Mouse (Mus musculus) ovary, postnatal 14 days (tissue): ENCODE measurements around the gene Ifih1.
A peak's percentile ranks its signal among the peaks of the same experiment; 100 is the strongest.

ENCODE experiments used
- DNase-seq: peaks from one replicate; pipeline ENCODE4 v3.0.0; 2022; ENCODE audit warnings: low spot score

Gene Ifih1

DNA sequence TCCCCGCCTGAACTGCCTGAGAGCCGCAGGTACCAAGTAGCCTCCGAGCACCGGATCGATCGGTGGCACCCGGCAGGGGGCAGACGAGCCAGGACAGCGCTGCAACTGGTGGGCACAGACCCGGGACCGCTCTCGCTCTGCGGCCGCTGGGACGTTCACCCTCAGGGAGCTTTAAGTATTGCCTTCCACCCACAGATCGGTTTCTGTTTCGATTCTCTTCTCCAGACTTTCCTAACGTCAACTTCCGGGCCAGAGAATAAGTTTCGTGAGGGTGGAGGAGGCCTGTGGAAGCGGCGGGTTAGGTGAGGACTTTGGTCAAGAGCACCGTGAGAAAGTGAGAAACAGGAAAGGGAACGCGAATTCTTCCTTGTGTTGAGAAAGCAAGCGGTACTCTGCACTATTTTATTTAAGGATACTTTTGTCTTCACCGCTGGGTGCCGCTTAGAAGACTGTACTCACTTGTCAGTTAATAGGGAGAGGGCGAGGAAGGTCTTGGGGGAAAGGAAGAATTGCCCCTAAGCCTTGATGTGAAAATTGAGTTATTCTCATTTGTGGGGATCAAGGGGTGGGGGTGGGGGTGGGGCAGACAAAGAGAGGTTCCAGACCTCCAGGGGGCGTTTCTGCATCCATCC lies at the start of gene Ifih1:
TSS of gene Ifih1 (minus strand) at position 242 of the 632 bp plus-strand sequence.
- peak; percentile 47 for DNase-seq

DNA sequence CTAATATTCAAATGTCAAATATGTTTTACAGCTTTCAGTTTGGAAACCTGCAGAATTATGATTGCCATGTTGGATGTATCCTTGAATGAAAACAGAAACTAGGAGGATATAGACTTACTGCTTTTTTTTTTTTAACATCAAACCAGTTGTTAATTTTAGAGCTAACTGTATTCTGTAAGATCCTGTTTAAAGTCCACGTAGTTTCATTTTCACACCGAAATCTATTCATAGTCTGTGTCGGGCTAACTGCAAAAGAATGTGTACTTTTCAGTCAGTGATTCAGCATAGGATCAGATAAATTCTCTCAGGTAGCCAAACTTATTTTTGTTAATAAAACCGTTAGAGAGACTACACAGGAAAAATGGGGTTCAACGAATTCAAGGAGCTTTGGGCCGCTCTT lies 39.9 kb upstream of the Ifih1 start:
- DNase-seq: no peak

DNA sequence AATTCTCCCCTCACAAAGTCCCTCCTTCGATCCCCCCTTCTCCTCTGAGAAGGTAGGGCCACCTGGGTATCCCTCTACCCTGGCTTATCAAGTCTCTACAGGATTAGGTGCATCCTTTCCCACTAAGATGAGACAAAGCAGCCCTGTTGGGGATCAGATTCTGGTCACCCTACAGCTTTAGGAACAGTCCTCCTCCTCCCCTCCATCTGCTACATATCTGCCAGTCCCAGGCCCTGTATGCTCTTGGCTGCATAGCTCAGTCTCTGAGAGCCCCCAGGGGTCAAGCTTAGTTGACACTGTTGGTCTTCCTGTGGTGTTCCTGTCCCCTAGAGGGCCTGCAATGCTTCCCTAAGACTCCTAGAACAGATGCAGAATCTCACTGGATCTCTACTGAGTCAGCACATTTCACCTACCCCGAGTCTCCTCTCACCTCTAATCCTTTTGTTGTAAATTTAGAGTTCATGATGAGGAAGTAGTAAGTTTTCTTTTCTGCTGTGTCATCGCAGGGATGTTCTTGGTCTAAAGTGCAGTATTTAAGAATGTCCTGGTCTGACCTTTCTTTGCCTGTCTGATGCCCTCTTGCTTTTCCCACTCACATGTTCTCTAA lies 39.0 kb upstream of the Ifih1 start:
- no peak for DNase-seq

DNA sequence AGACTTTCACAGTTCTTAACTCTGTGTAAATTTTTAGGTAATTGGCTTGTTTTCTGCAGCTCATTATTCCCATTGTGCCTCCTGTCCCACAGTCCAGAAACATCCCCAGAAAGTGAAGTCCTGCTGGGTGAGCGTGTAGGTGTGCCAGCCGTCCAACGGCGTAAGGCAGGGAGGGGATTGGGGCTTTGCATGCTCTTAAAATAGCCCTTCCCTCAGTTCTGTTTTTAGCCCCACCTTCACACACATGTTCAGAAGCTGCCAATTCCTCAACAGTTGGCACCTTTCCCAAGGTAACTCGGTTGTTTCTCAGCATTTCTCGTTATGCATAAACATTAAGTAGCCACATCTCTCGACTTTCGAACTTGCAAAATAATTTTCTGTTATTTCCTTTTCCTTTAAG lies 35.6 kb upstream of the Ifih1 start:
- no peak for DNase-seq

DNA sequence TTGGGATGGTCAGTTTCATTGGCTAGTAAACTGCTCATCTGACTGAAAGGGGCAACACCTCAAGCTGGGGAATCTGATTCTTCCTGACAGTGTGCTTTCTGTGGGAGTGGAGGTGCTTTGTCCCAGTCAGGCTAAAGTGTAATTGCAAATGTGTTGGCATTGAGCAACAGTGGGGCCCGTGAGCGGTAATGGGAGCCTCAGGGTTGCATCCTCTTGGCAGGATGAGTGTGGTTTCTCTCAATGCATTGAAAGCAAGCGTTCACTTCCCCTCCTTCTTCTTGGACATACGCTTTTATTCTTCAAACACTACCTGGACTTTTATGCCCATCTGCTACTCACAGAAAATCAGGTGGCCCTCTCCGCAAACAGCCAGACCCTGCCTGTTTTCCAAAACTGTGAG lies 26.7 kb upstream of the Ifih1 start:
- no peak for DNase-seq

DNA sequence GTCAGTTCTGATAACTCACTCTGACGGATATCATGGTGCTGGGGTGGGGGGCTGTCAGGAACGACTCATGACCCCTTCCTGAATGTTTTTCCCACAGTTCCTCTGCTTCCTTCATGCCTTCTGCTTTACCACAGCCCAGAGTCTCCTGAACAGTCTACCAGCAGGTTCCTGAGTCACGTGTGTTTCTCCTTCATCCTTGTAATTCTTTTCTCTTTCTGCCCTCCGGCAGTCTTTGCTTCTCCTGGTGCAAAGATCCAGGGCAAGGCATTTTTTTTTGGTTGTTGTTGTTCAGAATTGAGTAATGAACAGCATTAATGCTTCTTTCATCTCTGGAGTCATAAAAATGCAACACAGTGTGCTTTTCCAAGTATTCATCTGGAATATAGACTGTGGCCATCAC lies 24.7 kb upstream of the Ifih1 start:
- DNase-seq: no peak

DNA sequence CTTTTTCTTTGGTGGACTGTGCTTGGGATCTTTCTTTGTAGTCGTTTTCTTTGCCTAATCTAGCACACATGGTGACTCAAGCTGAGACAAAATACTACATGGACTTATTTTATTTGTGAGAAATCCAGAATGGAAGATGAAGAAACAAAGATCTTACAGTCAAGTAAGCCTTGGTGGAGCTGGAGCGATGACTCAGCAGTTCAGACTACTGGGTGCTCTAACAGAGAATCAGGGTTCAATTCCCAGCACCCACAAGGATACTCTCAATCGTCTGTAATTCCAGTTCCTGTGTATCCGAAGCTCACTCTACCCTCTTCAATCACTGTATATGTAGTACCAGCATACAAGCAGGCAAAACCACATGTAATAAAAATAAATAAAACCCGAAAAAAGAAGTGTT lies 24.2 kb upstream of the Ifih1 start:
- no peak for DNase-seq

DNA sequence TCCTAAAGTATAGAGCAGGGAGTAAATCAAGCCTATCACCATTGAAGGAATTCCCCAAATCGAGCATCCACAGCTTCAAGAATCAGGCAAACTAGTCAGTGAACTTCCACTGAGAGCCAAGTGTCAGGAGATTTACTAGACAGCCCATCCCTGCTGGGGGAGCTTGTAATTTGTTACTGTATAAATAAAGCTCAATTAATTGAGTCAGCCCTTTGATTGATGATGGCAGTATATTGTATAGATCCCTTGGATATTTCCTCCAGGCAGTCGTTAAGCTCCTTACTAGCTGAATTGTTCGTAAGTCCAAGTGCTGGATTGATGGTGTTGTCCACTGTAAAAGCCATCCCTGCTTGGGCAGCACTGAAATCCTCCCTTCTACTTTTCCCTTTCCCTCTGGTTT lies 23.8 kb upstream of the Ifih1 start:
- DNase-seq: no peak

DNA sequence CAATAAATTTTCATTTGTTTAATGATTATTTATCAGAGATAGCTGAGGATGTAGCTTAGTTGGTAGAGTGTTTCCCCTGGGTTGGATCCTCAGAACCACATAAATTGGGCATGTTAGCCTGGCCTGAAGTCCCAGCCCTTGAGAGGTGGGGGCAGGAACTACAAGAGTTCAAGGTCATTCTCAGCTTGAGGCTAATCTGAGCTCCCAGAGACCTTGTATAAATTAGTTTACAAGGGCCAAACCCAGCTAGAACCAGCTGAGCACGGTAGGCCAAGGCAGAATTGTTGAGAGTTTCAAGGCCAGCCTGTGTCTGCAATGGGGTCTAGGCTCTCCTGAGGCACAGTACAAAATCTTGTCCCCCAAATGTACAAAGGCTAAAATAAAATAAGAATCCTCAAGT lies 19.5 kb upstream of the Ifih1 start:
- no peak for DNase-seq

DNA sequence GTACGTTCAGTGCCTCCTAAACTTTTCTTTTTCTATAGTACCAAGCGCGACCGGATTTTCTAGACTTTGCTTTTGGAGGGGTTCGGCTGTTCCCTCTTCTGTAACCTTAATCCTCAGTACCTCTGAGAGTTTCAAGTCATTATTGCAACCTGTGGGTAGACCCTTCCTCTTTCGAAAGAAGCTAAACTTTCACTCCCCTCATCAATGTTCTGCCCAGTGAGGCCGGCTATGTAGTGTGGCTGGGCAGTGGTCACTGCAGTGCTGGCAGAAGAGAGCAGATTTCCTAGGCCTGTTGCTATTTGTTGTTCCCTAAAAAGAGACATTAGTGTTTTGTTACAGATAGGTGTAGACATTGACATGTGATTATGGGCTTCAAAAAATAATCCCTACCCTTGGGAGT lies 18.8 kb upstream of the Ifih1 start:
- DNase-seq: no peak

DNA sequence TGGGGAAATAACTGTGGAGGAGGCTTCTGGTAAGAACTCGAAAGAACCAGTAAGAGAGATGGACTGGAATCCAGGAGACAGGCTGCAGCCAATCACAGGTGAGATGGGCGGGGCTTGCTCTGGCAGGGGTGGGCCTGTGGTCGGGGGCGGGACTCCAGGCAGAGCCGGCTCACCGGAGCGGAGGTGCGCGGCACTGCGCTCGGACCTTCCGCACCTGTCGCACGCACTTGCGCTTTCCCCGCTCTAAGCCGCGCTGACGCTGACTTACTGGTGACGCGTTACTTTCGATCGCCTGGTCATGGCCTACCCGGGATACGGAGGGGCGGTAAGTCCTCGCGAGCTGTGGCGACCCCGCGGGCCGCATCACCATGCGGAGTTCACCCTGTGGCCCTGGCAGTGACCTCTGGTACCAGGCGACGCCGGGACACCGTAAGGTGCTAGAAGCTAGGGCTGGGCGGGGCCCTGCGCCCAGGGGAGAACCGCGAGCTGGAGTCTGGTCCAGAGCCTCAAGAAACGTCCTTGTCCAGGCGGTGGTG lies 18.1 kb upstream of the Ifih1 start, which contains the start of gene Gca:
TSS of gene Gca (plus strand) at position 151 of the 536 bp plus-strand sequence.
- peak; percentile 49 for DNase-seq

DNA sequence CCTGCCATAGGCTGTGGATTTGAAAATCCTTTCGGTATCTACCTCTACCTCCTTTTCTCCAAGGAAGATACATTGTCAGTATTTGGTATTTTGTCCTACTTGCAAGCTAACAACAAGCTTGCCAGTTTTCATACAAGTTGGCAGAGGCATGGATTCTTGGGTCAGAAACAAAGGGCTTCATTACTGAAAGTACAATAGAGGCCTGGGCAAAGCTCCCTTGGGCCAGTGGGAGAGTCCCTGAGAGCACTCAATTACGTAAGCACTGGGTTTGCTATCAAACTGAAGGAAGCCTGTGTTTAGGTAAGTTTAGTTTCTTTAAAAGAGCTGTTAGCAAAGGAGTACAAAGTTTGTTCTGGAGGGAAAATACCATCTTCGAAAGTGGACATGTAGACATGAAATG lies 16.5 kb upstream of the Ifih1 start:
- DNase-seq: no peak

DNA sequence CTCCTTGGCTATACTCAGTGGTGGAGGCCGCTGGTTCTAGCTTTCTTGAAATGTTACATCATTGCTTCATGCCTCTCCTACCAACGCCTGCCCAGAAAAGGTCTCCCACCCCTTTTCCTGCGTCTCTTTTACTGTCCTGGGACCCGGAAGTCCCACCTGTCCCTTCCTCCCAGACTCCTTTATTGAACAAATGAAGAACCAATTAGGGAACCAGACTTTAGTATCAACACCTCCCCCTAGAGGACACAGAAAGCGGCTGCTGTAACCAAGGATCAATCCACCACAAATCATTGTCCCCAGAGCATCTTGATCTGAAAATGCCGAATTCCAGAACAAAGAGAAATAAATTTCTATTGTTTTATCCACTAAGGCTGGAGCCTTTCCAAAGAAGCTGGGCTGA lies 14.5 kb upstream of the Ifih1 start:
- no peak for DNase-seq

DNA sequence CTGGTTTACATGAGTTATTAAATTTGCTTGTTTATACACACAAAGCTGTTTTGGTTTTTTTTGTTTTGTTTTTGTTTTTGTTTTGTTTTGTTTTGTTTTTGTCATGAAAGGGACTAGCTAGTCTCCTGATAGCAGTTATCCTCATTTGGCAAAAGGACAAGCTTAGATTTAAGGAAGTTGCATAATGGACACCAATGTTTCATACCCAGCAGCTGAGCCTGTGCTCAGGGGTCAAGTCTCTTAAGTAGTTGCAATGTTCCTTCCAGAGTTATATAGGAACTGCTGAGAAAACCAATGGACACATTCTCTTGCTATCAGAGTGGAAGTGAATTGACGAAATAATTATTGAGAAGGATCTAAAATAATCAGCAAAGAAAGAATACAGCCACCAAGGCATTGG lies 10.0 kb upstream of the Ifih1 start:
- DNase-seq: no peak

DNA sequence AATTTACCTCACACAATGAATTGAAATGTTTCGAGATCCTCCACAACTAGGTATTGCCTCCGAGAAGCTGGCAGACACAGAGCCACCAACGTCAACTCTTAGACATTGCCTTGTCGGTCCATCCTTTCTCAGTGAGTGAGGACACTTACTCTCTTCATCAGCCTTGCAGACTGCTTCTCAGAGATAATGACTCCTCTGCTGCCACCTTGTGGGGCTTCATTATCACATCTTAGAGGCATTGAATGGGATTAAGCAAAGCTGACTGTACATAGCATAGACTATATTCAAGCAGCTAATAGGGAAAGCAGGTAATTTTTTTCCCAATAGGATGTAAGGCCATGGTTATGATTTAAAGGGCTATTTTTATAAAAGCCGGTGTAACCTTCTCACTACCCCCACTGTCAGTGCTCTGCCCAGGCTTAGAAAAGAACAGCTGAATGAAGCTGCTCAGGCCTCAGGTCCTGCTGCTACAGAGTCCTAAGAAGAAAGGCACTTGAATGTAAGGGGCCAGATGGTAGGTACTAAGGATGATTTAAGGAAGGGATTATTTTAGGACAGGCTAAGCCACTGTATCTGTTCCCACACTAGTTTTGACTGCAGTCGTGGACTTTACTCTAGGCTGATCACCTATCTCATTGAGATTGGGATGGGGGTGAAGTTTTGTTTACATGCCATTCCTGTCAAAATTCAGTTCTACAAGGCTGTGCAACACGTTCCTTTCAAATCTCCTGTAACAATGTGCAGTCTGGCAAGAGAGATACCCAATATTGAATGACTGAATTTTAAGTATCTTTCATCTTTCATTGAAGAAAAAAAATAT lies 8.7 kb upstream of the Ifih1 start:
- DNase-seq: peak; percentile 21

DNA sequence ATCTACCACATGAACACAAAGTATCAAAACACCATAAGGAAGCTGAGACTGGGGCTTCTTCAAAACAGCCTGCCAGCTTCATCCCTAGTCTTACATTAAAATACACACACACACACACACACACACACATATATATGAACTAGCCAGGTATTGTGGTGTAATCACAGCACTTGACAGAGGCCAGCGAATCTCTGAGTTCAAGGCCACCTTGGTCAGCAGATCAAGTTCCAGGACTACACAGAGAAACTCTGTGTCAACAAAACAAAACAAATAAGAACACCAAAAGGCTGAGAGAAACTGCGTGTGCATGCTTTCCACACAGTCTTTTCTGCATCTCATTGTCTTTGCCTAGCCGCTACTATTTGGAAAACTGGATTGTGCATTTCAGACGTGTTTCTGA lies 6.4 kb upstream of the Ifih1 start:
- no peak for DNase-seq

DNA sequence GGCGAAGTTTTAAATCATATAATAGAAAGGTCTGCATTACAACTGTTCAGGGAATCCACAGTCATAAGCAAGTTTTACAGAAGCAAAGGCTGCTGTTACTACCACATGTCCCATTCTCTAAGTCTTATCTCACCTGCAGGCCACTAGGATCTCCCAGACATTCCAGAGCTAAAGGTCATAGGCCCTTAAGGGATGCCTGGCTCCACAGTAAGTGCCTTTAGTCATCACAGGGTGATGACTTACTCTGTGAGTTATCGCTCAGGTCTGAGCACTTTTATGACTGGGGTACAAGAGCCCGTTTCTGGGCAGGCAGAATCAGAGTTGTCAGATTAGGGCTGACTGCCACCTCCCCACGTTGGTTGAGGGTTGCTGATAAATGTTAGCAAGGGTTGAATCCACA lies 5.8 kb upstream of the Ifih1 start:
- no peak for DNase-seq

DNA sequence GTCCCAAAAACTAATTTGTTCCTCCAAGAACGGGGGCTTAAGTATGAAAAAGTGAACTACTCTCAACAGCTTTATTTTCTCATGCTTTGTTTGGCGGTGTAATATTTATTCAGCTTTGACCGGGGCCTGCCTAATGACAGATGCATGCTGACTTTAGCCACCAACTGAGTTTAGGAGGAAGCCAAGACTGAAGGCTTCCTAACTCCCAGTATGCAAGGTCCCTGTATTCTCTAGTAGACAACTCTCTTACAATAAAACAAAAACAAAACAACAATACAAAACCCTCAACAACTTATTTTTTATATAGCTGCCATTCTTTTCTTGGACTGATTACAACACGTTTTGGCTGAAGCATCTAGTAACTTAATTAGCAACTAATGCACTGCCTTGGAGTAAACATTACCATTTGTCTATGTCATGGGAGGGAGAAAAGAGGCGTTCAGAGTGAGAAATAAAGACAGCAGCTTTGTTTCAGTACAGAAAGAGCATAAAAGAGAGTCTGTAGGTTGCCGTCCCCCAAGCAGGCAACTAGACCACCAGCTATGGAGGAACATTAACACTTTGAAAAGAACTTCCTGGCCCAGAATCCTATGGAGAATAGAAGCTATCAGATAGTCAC lies 725 bp upstream of the Ifih1 start:
- no peak for DNase-seq

DNA sequence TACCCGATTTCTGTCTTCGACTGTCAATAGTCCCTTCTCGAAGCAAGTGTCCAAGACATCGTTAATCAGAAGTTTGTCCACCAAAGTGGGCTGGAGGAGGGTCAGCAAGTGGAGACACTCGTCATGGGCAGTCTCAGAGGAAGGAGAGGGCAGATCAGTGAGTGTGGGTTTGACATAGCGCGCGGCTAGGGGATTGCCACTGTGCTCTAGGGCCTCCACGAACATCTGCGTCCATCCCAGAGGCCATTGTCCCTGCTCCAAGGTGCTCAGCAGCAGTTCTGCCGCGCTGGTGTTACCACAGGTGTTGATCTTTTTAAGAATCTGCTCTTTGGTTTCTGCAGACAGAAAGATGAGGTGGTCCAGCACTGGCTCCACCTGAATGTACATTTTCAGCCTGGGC lies 580 bp downstream of the Ifih1 start:
- DNase-seq: no peak

DNA sequence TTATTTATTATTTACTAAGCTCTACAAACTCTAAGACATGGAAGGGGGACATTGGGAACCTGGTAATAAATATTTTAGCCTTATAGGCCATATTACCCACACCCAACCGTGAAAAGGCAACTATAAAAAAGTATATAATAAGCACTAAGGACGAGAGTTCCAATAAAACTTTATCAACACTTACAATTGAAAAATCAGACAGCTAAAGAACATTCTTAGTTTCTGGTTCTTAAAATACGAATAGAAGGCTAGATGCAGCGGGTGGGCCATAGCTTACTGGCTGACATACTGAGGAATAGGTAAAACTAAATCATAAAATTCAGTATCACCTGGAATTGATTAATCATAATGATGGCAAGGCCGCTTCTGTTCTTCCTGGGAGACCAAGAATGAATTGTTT lies 1.2 kb downstream of the Ifih1 start:
- no peak for DNase-seq

DNA sequence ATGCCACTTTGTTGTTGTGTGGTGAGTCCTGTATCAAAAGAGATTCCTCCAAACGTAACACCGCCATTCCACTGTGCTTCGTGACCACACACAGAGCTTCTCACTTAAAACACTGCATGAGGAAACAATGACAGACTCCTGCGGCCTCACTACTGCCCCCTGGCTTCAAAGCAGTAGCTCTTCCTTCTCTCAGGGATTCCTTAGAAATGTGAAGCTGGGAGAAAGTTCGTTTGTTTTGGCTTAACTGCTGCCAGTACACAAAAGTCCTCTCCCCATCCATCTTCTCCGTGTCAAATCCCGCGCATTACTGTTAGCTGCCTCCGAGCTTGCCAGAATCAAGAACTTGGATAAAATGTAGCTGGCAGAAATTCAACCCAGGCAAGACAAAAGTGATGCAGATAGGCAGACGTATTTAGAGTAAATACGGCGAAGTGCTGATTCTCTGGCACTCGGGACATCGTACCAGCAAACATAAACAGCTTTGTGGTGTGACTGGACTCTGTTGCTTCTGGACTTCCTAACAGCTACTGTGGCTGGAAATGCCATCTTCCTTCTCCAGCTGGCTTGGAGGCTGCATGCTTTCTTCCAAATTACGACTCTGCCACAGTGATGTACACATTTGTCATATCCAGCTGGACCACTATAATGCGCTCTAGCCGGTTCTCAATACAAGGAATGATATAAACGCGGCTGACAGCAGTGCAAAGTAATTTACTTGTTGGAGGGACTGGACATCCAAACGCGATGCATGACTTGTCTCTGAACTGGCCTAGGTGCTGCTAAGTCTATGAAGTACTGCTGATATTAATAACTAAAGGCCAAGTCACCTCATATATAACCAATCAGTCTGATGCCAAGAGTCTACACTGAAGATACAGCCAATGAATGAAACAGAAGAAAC lies 2.4 kb downstream of the Ifih1 start:
- DNase-seq: peak; percentile 33

DNA sequence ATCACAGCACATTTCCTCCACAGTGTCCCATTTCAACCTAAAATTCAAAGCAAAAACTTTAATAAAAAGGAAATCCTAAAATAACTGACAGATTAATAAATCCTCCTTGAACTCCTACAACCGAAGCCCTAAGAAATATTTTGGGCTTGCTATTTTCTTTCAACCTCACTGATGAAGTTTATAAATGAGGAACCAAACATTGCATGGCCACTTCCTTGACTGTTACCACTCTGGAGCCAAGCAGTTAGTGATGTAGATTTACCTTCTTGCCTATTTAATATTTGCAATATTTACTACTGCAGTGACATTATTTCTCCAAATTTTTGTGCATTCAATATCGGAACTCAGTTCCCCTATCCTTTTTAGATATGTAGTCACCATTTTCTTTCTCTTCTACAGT lies 6.2 kb downstream of the Ifih1 start:
- no peak for DNase-seq
